Mouse (Mus musculus): ENCODE results near the gene Hoxa5. TPM values are rescaled to one million over a fixed set of nuclear protein-coding genes. Genes with fewer than 3 reads are reported as not detected.

Gene Hoxa5
- polyA plus RNA-seq (2016; fragmentation: Nextera tagmentation; extraction: Ambion mirVana) = not detected in 2 replicates

- Histone ChIP-seq H3K36me3 (replicated peaks) (no peaks in the 10 kb centered on the region), H3K27ac (no peak within 1 kb of the TSS)
- WGBS = 1% methylated on average over 65 of the region's 65 CpGs
These were observed at the start of gene Hoxa5 for GRCm38 (mm10) chr6:52204050-52204752. Gene Hoxa5 (minus strand): TSS chr6:52204587.

GRCm38 (mm10) chr6:52253511-52254500 lies 49.4 kb upstream of the Hoxa5 start:
- Histone ChIP-seq H3K4me3 (0 out of 2 replicates have a peak overlapping the region, but pooled peaks have one; percentile 11), H3K9me3 (no peaks in the 10 kb centered on the region), H3K36me3 (replicated peaks) (no peaks in the 10 kb centered on the region), H3K27me3 (ENCODE audit: poor library complexity, severe bottlenecking) (peaks cover 100% of the 10 kb centered on the region), H3K4me1 (peaks cover 5% of the 10 kb centered on the region), H3K27ac (no peak overlapping the region)
- DNase-seq (ENCODE audit: extremely low spot score, low spot score) = no peak
- WGBS = under 1% methylated on average over 59 of the region's 59 CpGs

More at GRCm38 (mm10) chr6:52204050-52204752, at the start of gene Hoxa5:
- H3K9me3 ChIP-seq = no peaks in the 10 kb centered on the region
- H3K4me3 ChIP-seq = peak within 1 kb of the TSS; percentile 31
- H3K27me3 ChIP-seq (ENCODE audit: poor library complexity, severe bottlenecking) = peaks cover 100% of the 10 kb centered on the region
- DNase-seq (ENCODE audit: extremely low spot score, low spot score) = peak; percentile 58
- H3K4me1 ChIP-seq = peaks cover 24% of the 10 kb centered on the region

GRCm38 (mm10) chr6:52252775-52253376 lies 48.5 kb upstream of the Hoxa5 start:
- Histone ChIP-seq H3K9me3 (no peaks in the 10 kb centered on the region), H3K27ac (no peak overlapping the region), H3K27me3 (ENCODE audit: poor library complexity, severe bottlenecking) (peaks cover 100% of the 10 kb centered on the region), H3K4me3 (no peak overlapping the region), H3K4me1 (peaks cover 5% of the 10 kb centered on the region), H3K36me3 (replicated peaks) (no peaks in the 10 kb centered on the region)
- under 1% methylated on average over 35 of the region's 35 CpGs for WGBS
- no peak for DNase-seq (ENCODE audit: extremely low spot score, low spot score)

GRCm38 (mm10) chr6:52252016-52252774 lies 47.8 kb upstream of the Hoxa5 start:
- WGBS = under 1% methylated on average over 24 of the region's 24 CpGs
- H3K9me3 ChIP-seq = no peaks in the 10 kb centered on the region
- H3K36me3 ChIP-seq (replicated peaks) = no peaks in the 10 kb centered on the region
- peaks cover 100% of the 10 kb centered on the region for H3K27me3 ChIP-seq (ENCODE audit: poor library complexity, severe bottlenecking)
- H3K4me3 ChIP-seq = no peak overlapping the region
- H3K4me1 ChIP-seq = peaks cover 5% of the 10 kb centered on the region
- H3K27ac ChIP-seq = no peak overlapping the region
- DNase-seq (ENCODE audit: extremely low spot score, low spot score) = no peak

- Histone ChIP-seq H3K4me1 (peaks cover 5% of the 10 kb centered on the region), H3K9me3 (no peaks in the 10 kb centered on the region), H3K4me3 (no peak overlapping the region), H3K27me3 (ENCODE audit: poor library complexity, severe bottlenecking) (peaks cover 100% of the 10 kb centered on the region), H3K36me3 (replicated peaks) (no peaks in the 10 kb centered on the region), H3K27ac (no peak overlapping the region)
- 8% methylated on average over 7 of the region's 7 CpGs for WGBS
- DNase-seq (ENCODE audit: extremely low spot score, low spot score) = no peak
These were observed 46.9 kb upstream of the Hoxa5 start for GRCm38 (mm10) chr6:52251177-52251879.

GRCm38 (mm10) chr6:52249826-52250225 lies 45.4 kb upstream of the Hoxa5 start:
- Histone ChIP-seq H3K27ac (no peak overlapping the region), H3K9me3 (no peaks in the 10 kb centered on the region), H3K4me3 (no peak overlapping the region), H3K36me3 (replicated peaks) (no peaks in the 10 kb centered on the region), H3K4me1 (peaks cover 16% of the 10 kb centered on the region), H3K27me3 (ENCODE audit: poor library complexity, severe bottlenecking) (peaks cover 100% of the 10 kb centered on the region)
- under 1% methylated on average over 4 of the region's 4 CpGs for WGBS
- DNase-seq (ENCODE audit: extremely low spot score, low spot score) = no peak

- Histone ChIP-seq H3K9me3 (no peaks in the 10 kb centered on the region), H3K27ac (no peak overlapping the region), H3K36me3 (replicated peaks) (no peaks in the 10 kb centered on the region), H3K4me3 (no peak overlapping the region), H3K4me1 (peaks cover 16% of the 10 kb centered on the region), H3K27me3 (ENCODE audit: poor library complexity, severe bottlenecking) (peaks cover 100% of the 10 kb centered on the region)
- WGBS = under 1% methylated on average over 16 of the region's 16 CpGs
- DNase-seq (ENCODE audit: extremely low spot score, low spot score) = no peak
These were observed 45.0 kb upstream of the Hoxa5 start for GRCm38 (mm10) chr6:52249415-52249738.

GRCm38 (mm10) chr6:52248638-52249414 lies 44.4 kb upstream of the Hoxa5 start:
- no peak for DNase-seq (ENCODE audit: extremely low spot score, low spot score)
- under 1% methylated on average over 27 of the region's 27 CpGs for WGBS
- H3K9me3 ChIP-seq = no peaks in the 10 kb centered on the region
- H3K4me1 ChIP-seq = peaks cover 16% of the 10 kb centered on the region
- H3K27me3 ChIP-seq (ENCODE audit: poor library complexity, severe bottlenecking) = peaks cover 100% of the 10 kb centered on the region
- no peak overlapping the region for H3K27ac ChIP-seq
- H3K4me3 ChIP-seq = no peak overlapping the region
- H3K36me3 ChIP-seq (replicated peaks) = no peaks in the 10 kb centered on the region

- Histone ChIP-seq H3K9me3 (no peaks in the 10 kb centered on the region), H3K4me1 (peaks cover 11% of the 10 kb centered on the region), H3K27ac (no peak overlapping the region), H3K36me3 (replicated peaks) (no peaks in the 10 kb centered on the region), H3K4me3 (no peak overlapping the region), H3K27me3 (ENCODE audit: poor library complexity, severe bottlenecking) (peaks cover 100% of the 10 kb centered on the region)
- 2% methylated on average over 23 of the region's 23 CpGs for WGBS
- DNase-seq (ENCODE audit: extremely low spot score, low spot score) = no peak
These were observed 43.6 kb upstream of the Hoxa5 start for GRCm38 (mm10) chr6:52247766-52248637.

GRCm38 (mm10) chr6:52246916-52247315 lies 42.5 kb upstream of the Hoxa5 start:
- no peaks in the 10 kb centered on the region for H3K9me3 ChIP-seq
- no peak overlapping the region for H3K4me3 ChIP-seq
- 8% methylated on average over 3 of the region's 3 CpGs for WGBS
- peaks cover 11% of the 10 kb centered on the region for H3K4me1 ChIP-seq
- H3K27ac ChIP-seq = no peak overlapping the region
- no peaks in the 10 kb centered on the region for H3K36me3 ChIP-seq (replicated peaks)
- DNase-seq (ENCODE audit: extremely low spot score, low spot score) = no peak
- peaks cover 100% of the 10 kb centered on the region for H3K27me3 ChIP-seq (ENCODE audit: poor library complexity, severe bottlenecking)
